Mouse (Mus musculus): ENCODE results near the gene Dedd2.

GRCm38 (mm10) chr7:25203624-25204023, 16.8 kb downstream of the Dedd2 start:
- TF ChIP-seq POLR2A (IDR thresholded peaks at IDR 0.05; ENCODE audit: borderline replicate concordance, extremely low read depth, low read depth, low read length) (no peak), CTCF (IDR thresholded peaks at IDR 0.05; ENCODE audit: insufficient read depth, low read length) (no peak)

Data from lung, adult 2 months (tissue).